Mouse (Mus musculus) monocyte, adult 5-6 weeks (primary cell): ENCODE results near the gene Rplp1. TPM values are rescaled to one million over a fixed set of nuclear protein-coding genes. Genes with fewer than 3 reads are reported as not detected.

Source experiments
- ATAC-seq: fragments of 153-309, 156-312 bp; replicated peaks from 2 replicates; pipeline ENCODE4 v1.8.0; 2017; ENCODE audit warnings: mild to moderate bottlenecking; ENCODE audit not compliant: low TSS enrichment, insufficient number of reproducible peaks, severe bottlenecking, poor library complexity, low FRiP score
- total RNA-seq: library from RNA; stranded (forward); fragments of 200-1000, 200-491, 200-594 nt; gene quantifications from 3 replicates; pipeline ENCODE4 v1.2.3, GENCODE M21; 2017

Gene Rplp1
- total RNA-seq, 1 experiment from 2014 or later = 3,679 TPM

DNA sequence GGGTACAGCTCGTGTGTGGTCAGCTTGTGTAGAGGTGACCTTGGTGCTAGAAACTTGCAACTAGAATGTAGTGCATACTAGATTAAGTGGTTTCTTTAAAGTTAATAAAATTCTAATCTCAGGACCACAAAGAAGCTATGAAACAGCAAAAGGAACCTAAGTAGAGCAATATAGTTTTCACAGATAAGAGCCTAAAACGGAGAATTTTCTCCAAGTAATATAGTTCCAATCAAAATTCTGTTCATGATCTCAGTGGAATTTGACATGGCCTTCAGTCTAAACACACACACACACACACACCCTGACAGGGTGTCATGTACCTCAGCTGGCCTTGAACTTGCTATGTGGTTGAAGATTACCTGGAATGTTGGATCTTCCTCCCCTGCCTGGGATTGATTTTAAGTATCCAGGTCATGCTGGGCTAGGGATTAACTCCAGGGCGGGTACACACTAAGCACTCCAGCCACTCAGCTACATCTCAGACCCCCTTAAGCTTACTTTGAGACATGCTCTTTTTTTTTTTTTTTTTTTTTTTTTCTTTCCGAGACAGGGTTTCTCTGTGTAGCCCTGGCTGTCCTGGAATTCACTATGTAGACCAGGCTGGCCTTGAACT lies 1.2 kb upstream of the Rplp1 start:
- no peak for ATAC-seq

DNA sequence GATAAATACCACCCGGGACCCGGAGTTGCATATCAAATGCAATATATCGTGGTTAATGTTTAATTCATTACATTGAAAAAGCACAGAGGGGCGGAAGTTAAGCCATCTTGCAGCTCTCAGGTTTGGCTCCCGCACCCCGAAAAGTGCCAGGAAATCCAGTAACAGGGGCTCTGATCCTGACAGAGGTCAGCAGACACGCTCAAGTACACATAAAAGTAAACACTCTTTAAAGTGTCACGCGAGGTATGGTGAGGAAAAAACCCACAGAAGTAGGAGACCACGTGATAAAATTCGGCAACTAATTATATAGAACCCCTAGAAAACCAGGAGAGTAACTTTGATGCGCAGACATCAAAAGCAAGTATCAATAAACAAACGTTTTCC lies 567 bp upstream of the Rplp1 start:
- no peak for ATAC-seq

DNA sequence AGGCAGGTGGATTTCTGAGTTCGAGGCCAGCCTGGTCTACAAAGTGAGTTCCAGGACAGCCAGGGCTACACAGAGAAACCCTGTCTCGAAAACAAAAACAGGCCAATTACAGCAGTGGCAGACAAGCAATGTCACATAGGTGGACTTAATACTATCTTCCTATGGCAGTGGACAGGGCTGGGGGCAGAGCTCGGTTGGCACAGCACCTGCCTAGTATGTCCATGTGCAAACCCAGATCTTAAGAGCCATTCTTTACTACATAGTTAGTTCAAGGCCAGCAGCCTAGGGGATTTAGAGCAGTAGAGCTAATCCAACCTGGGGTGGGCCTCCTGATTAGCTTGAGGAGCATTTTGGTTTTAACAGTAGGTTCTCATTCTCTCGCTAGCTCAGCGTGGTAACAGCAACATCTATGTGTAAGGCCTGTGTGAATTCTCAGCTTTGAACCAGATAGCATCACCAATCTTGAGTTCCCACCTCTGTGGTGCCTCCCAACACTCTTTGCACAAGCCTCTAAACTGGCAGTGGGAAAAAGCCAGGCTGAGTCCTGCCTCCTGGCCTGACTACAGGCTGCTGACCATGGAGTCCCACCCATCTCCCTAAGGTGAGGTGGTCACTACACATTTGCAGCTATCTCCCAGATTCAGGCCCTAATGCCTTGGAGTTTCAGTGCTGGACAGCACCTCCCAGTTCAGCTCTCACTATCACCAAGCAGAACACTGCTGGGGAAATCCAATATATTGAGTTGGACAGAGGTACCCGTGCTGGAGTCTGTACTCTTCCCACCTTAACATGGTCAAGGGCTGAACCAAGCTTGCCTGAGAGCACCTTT lies 2.8 kb downstream of the Rplp1 start:
- no peak for ATAC-seq

DNA sequence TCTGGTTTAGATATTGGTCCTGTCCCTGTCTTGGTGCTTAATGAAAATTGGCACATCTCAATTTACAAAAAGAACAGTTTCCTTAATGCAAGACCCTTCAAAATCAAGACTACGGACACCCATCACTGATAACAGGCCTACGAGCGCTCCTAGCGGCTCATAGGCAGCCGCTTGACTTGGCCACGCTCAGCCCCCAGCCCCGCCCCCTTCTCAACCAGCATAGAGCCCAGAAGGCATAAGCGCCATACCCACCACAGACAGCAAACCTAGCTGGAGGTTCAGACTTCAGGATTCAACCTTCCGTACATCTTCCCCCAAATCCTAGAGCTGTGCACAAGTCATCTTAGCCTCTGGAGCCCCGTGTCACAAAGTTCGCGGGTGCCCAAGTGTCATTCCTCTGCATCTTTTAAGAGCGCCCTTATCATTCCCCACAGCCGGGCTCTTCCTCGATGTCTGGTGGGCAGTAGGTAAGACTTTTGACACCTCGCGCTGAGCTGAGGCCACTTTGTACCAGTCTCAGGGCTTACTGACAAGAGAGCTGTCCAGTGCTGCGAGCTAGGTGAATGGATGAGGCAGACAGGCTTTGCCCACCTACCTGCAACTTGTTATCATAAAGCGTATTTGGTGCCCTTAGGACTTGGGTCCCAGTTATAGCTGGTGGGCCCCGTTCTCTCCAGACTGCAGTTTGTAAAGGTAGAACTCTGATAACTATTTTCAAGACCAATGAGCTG lies 3.7 kb downstream of the Rplp1 start:
- ATAC-seq = no peak

DNA sequence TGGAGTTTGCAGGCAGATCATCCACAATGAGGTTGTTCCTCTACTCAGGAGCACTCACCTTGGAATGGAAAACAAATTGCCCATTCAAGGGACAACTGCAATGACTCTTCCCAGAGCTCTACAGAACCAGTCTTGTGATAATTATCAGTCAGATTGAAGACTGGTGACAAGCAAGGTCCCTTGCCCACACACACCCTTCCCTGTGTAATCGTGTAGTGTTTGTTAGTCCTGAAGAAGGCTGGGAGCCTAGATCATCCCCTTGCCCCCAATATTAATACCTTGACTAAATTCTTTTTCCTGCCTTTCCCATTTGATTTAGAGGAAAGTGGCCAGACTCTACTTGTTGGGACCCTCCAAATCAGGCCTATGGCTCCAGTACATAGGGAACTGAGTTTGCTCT lies 4.7 kb downstream of the Rplp1 start:
- no peak for ATAC-seq

GRCm38 (mm10) chr9:61908832-61909407 lies 5.4 kb downstream of the Rplp1 start:
- ATAC-seq = no peak

DNA sequence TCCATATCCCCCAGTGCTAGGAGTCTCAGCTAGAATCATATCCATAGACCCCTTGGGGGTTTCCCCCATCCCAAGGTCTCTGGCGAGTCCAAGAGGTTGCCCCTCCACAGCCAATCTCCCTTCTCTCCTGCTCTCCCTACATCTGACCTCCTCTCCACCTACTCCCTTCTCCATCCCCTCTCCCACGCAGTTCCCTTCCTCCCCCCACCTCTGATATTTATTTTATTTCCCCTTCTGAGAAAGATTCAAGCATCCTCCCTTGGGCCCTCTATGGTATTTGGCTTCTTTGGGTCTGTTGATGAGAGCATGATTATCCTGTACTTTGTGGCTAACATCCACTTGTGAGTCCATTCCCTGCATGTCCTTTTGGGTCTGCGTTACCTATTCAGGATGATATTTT lies 6.0 kb downstream of the Rplp1 start:
- no peak for ATAC-seq

- no peak for ATAC-seq
These were observed 6.6 kb downstream of the Rplp1 start for GRCm38 (mm10) chr9:61907621-61908295.

DNA sequence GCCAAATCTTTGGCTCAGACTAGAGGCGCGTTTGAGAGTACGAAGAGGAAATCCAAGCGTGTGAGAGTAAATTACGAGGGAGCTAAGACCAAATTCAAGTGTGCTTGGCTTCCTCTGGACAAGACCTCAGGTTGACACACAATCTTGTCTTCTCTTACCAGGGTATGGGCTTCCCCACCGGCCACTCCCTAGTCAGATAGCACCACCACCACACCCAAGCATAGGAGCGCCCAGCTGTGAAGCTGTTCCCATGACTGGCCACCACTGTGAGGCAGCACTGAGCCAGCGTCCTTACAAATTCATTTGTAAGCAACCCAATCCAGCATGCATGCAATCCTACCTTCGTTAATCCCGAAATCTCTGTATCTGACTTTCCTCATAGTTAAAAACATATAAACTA lies 7.4 kb downstream of the Rplp1 start:
- ATAC-seq = peak; percentile 68

DNA sequence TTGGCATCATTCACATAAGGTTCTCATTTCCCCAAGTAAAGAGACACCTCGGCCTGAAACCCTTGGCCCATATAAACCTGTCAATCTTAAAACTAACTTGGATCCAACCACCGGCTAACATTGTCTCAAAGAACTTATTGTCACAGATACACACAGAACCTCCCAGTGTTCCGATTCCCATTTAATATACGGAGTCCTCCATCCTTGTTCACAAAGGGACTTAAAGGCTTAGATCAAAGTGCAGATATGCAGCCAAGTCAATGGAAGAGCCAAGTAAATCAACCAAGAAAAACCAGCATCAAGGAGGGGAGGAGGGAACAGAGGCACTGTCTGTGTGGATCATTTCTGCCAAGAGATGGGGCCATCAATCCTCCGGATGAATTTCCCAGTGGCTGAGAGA lies 8.8 kb downstream of the Rplp1 start:
- ATAC-seq = no peak

DNA sequence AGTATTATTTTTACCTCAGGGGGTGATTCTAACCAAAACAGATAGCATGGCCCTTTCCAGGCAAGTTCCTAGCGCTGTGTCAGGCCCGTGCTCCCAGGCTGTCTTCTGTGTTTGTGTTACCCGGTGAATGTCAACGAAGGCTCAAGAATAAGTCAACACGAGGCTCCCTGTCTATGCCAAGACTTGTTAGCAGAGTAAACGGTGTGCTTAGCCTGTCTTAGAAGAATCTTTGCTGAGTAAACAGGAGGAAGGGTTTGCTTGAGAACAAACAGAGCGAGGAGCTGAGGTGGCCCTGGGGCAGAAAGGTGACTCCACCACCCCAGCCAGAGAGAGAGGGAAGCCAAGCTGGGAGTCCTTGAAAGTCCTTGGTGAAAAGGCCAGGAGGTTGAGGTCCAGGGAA lies 10.1 kb downstream of the Rplp1 start:
- no peak for ATAC-seq

GRCm38 (mm10) chr9:61902445-61902844 lies 11.9 kb downstream of the Rplp1 start:
- ATAC-seq = no peak

DNA sequence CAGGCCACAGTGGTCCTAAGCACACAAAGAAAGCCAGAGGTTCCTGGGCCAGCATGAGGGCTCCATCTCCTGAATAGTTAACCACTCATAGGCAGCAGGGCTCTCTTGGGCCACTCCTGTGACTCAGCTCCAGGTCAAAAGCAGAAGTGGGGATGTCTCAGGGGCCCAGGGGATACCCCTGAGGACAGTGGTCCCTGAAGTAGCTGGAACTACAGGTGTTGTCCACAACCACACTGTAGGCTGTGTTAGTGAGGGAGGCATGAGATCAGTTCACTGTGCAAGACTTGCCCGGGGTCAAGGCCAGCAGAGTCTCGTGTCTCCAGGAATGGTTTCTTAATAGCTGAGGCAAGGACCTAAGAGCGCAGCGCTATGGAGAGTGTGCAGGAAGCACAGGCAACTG lies 12.8 kb downstream of the Rplp1 start:
- ATAC-seq = no peak

DNA sequence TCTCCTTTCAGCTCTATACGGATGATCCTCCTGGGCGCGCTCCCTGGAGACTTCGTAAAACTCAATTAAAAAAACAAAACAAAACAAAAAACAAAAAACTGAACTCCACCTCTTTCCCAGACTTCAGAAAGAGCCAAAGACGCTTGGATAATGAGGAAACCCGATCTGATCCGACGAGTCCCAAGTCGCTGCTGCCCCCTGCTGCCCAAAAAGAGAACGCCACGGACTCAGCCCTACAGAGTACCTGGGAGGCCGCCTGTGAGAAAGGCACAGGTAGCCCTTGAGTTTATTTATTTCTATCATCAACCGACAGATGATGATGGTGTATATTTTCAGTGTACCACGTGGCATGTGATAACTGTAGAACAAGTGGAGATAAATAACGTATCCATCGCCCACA lies 14.5 kb downstream of the Rplp1 start:
- ATAC-seq = 0 out of 2 replicates have a peak, but pooled peaks have one; percentile 58

GRCm38 (mm10) chr9:61898401-61898800 lies 15.9 kb downstream of the Rplp1 start:
- peak; percentile 42; the same call in 1 of the 2 replicates for ATAC-seq

DNA sequence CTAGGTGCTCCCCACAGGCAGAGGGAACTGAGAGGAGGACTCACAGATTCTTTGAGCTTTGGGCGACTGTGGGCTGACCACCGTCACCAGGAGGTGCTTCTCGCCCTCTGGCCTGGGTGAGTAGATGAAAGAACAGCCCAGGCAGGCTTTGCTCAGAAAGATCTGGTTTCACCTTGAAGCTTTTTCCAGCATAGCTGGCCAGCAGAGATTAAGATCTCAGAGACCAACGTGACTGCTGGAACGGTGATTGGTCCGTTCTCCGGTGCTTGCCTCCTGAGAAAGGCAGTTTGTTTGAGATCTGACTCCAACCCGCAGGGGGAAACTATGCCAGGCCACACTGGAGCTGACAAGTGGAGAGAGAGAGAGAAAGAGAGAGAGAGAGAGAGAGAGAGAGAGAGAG lies 19.3 kb downstream of the Rplp1 start:
- no peak for ATAC-seq

DNA sequence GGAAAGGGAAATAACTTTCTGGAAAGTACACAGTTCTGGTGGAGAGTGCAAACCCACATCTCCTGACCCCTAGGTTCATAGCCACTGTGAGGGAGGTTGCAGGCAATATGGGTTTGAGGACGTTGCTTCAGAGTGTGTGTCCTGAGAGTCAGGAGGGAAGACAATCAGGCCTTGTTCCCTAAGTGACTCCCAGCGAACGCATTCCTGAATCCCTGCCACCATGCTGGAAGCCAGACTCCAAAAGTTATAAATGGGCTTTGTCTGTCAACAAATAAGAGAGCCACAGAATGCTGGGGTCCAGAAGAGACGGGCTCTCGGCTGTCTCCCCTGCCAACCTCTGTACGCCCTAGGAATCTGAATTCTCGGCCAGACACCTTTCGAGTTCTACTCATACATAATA lies 24.5 kb downstream of the Rplp1 start:
- ATAC-seq = no peak

GRCm38 (mm10) chr9:61887661-61888379 lies 26.5 kb downstream of the Rplp1 start:
- no peak for ATAC-seq
